Mouse (Mus musculus) kidney, postnatal 14 days (tissue): Measurements from ENCODE around the gene 1600014C23Rik.

Experiments used
- DNase-seq: peaks from one replicate; pipeline ENCODE4 v3.0.0; 2022; ENCODE audit warnings: mixed read lengths

Gene 1600014C23Rik

DNA sequence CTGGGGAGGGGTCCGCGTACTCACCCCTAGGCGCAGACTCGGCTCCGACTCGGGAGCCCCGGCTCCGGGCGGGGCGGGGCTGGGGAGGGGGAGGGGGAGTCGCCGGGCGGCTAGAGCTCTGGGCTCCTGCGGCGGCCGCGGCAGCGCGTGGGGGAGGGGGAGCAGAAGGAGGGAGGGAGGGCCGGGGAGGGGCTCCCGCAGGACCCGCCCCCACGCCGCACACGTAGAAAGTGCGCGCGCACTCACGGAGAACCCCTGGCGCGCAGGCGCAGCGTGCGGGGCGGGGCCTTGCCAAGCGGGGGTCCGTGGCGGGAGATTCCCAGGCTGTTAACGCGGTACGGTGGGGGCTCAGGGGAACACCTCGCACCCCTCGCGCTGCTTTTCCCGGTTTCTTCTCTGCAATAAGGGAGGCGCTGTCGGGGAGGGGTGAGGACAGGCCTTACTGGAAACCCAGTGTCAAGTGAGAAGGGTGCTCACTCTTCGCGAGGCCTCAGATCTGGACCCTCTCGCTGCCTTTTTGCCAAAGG lies 47.5 kb downstream of the 1600014C23Rik start, which contains the start of gene Mrpl14:
TSS of gene Mrpl14 (plus strand) at position 230 of the 527 bp plus-strand sequence.
- DNase-seq: peak; percentile 96

DNA sequence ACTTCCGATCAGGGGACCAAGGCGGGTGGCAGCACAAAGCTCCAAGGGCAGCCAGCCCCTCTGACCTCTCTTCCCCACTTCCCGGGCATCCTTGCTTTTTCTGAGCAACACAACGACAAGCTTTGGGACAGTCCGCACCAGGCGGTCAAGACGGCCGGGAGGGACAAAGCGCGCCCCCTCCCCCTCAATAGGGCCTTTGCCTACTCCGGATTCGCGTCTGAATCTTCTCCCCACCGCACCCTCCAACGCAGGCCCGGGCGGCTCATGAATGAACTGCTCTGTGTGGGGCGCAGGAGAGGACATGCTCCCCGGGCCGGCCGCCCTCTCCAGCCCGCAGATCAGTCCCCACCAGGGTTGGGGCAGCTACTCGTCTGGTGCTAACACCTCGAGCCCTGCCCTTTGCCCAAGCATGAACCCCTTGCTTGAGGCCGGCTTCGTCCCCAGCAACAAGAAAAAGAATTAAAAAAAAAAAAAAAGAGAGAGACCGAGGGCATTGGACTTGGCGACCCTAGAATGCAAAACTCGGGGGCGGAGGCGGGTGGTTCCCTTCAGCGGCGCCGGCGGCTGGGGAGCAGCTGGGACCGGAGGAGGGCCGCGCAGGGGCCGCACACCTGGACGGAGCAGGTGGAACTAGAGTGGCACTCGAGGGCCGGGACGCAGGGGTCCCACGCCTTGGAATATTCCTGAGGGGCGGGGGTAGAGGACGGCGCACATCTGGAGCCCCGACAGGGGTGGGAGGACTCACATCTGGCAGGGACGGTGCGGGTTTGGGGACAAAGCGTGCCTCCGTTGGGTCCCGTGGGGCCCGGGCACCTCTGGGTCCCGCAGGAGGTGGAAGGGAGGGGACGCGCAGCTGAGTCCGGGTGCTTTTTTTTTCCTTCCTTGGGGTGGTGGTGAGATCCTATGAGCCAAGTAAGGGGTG lies 48.2 kb downstream of the 1600014C23Rik start:
- peak; percentile 55 for DNase-seq

DNA sequence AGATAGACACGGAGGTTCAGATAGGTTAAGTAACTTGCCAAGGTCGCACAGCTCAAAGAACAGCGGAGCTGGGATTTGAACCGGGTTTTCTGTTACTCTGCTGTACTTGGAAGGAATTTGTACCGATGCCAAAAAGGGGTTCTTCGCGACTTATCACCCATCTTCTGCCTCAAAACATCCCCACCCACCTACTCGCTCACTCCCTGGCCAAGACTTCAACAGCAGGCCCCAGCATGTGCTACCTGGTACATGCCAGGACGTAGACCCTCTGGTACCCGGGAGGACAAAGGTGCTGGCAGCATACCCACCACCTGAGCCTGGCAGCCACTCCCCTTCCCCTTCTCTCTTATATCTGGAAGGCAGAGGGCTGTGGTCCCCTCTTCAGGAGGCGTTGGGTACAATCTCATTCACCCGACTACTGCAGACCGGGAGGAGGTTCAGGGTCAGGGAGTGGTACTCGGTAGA lies 48.9 kb downstream of the 1600014C23Rik start:
- DNase-seq: no peak
